Mouse (Mus musculus): ENCODE data around the gene Foxo1. TPM values are rescaled to one million over a fixed set of nuclear protein-coding genes. Genes with fewer than 3 reads are reported as not detected.

Gene Foxo1
- polyA plus RNA-seq, 1 experiment from 2014 or later, result 5.6 TPM

GRCm38 (mm10) chr3:52293946-52294345 is 25.8 kb downstream of the Foxo1 start:
- Histone ChIP-seq H3K27ac (no peak overlapping the region), H3K9ac (no peak overlapping the region), H3K27me3 (no peaks in the 10 kb centered on the region), H3K4me1 (peaks cover 14% of the 10 kb centered on the region), H3K4me2 (no peak overlapping the region), H3K36me3 (no peaks in the 10 kb centered on the region), H3K4me3 (no peak overlapping the region), H3K9me3 (no peaks in the 10 kb centered on the region)
- 51% methylated on average over 5 of the region's 5 CpGs for WGBS
- ATAC-seq (ENCODE audit: borderline replicate concordance, extremely low read depth, low FRiP score, low TSS enrichment), result no peak

GRCm38 (mm10) chr3:52295688-52296087 is 27.6 kb downstream of the Foxo1 start:
- no peak for ATAC-seq (ENCODE audit: borderline replicate concordance, extremely low read depth, low FRiP score, low TSS enrichment)
- H3K27me3 ChIP-seq, result no peaks in the 10 kb centered on the region
- H3K4me1 ChIP-seq, result peaks cover 24% of the 10 kb centered on the region
- H3K4me2 ChIP-seq, result no peak overlapping the region
- H3K9me3 ChIP-seq, result no peaks in the 10 kb centered on the region
- H3K27ac ChIP-seq, result no peak overlapping the region
- H3K36me3 ChIP-seq, result no peaks in the 10 kb centered on the region
- H3K4me3 ChIP-seq, result no peak overlapping the region
- H3K9ac ChIP-seq, result no peak overlapping the region
- WGBS, result 95% methylated on average over 1 of the region's 1 CpGs

GRCm38 (mm10) chr3:52296224-52296760 is 28.2 kb downstream of the Foxo1 start:
- H3K9ac ChIP-seq, result no peak overlapping the region
- H3K4me1 ChIP-seq, result peaks cover 24% of the 10 kb centered on the region
- H3K27ac ChIP-seq, result no peak overlapping the region
- 55% methylated on average over 7 of the region's 7 CpGs for WGBS
- no peaks in the 10 kb centered on the region for H3K36me3 ChIP-seq
- H3K9me3 ChIP-seq, result no peaks in the 10 kb centered on the region
- no peaks in the 10 kb centered on the region for H3K27me3 ChIP-seq
- ATAC-seq (ENCODE audit: borderline replicate concordance, extremely low read depth, low FRiP score, low TSS enrichment), result no peak
- H3K4me2 ChIP-seq, result no peak overlapping the region
- no peak overlapping the region for H3K4me3 ChIP-seq

GRCm38 (mm10) chr3:52297291-52298018 is 29.3 kb downstream of the Foxo1 start:
- no peak overlapping the region for H3K4me2 ChIP-seq
- 56% methylated on average over 15 of the region's 15 CpGs for WGBS

GRCm38 (mm10) chr3:52298683-52299082 is 30.5 kb downstream of the Foxo1 start:
- Histone ChIP-seq H3K27ac (no peak overlapping the region), H3K4me1 (peaks cover 24% of the 10 kb centered on the region), H3K9me3 (no peaks in the 10 kb centered on the region), H3K27me3 (no peaks in the 10 kb centered on the region), H3K4me3 (no peak overlapping the region), H3K36me3 (no peaks in the 10 kb centered on the region), H3K4me2 (no peak overlapping the region), H3K9ac (no peak overlapping the region)
- WGBS, result 69% methylated on average over 4 of the region's 4 CpGs
- ATAC-seq (ENCODE audit: borderline replicate concordance, extremely low read depth, low FRiP score, low TSS enrichment), result no peak

More at GRCm38 (mm10) chr3:52297291-52298018, 29.3 kb downstream of the Foxo1 start:
- no peak for ATAC-seq (ENCODE audit: borderline replicate concordance, extremely low read depth, low FRiP score, low TSS enrichment)
- no peak overlapping the region for H3K9ac ChIP-seq
- H3K27ac ChIP-seq, result no peak overlapping the region
- H3K9me3 ChIP-seq, result no peaks in the 10 kb centered on the region
- no peaks in the 10 kb centered on the region for H3K36me3 ChIP-seq
- no peak overlapping the region for H3K4me3 ChIP-seq
- peaks cover 24% of the 10 kb centered on the region for H3K4me1 ChIP-seq
- H3K27me3 ChIP-seq, result no peaks in the 10 kb centered on the region

GRCm38 (mm10) chr3:52299376-52299775 is 31.2 kb downstream of the Foxo1 start:
- Histone ChIP-seq H3K27ac (no peak overlapping the region), H3K4me1 (peaks cover 24% of the 10 kb centered on the region)

GRCm38 (mm10) chr3:52300517-52300916 is 32.4 kb downstream of the Foxo1 start:
- WGBS, result 75% methylated on average over 6 of the region's 6 CpGs
- Histone ChIP-seq H3K9me3 (no peaks in the 10 kb centered on the region), H3K9ac (no peak overlapping the region), H3K27me3 (no peaks in the 10 kb centered on the region), H3K36me3 (no peaks in the 10 kb centered on the region), H3K4me3 (no peak overlapping the region), H3K4me2 (no peak overlapping the region), H3K27ac (no peak overlapping the region), H3K4me1 (peaks cover 24% of the 10 kb centered on the region)
- ATAC-seq (ENCODE audit: borderline replicate concordance, extremely low read depth, low FRiP score, low TSS enrichment), result no peak

More at GRCm38 (mm10) chr3:52299376-52299775, 31.2 kb downstream of the Foxo1 start:
- Histone ChIP-seq H3K27me3 (no peaks in the 10 kb centered on the region), H3K4me3 (no peak overlapping the region), H3K36me3 (no peaks in the 10 kb centered on the region), H3K4me2 (no peak overlapping the region), H3K9ac (no peak overlapping the region), H3K9me3 (no peaks in the 10 kb centered on the region)
- no peak for ATAC-seq (ENCODE audit: borderline replicate concordance, extremely low read depth, low FRiP score, low TSS enrichment)
- 43% methylated on average over 2 of the region's 2 CpGs for WGBS

GRCm38 (mm10) chr3:52303301-52303700 is 35.2 kb downstream of the Foxo1 start:
- Histone ChIP-seq H3K27ac (no peak overlapping the region), H3K36me3 (no peaks in the 10 kb centered on the region)

GRCm38 (mm10) chr3:52308586-52309321 is 40.6 kb downstream of the Foxo1 start:
- no peaks in the 10 kb centered on the region for H3K9me3 ChIP-seq
- H3K4me1 ChIP-seq, result peaks cover 7% of the 10 kb centered on the region; the same call in 1 of the 2 replicates
- no peak overlapping the region for H3K4me3 ChIP-seq
- WGBS, result 35% methylated on average over 5 of the region's 5 CpGs
- H3K27me3 ChIP-seq, result no peaks in the 10 kb centered on the region
- H3K27ac ChIP-seq, result no peak overlapping the region
- no peaks in the 10 kb centered on the region for H3K36me3 ChIP-seq
- ATAC-seq (ENCODE audit: borderline replicate concordance, extremely low read depth, low FRiP score, low TSS enrichment), result no peak
- H3K4me2 ChIP-seq, result no peak overlapping the region
- H3K9ac ChIP-seq, result no peak overlapping the region

More at GRCm38 (mm10) chr3:52303301-52303700, 35.2 kb downstream of the Foxo1 start:
- no peaks in the 10 kb centered on the region for H3K9me3 ChIP-seq
- 53% methylated on average over 5 of the region's 5 CpGs for WGBS
- no peak overlapping the region for H3K4me2 ChIP-seq
- peaks cover 22% of the 10 kb centered on the region for H3K4me1 ChIP-seq
- no peak for ATAC-seq (ENCODE audit: borderline replicate concordance, extremely low read depth, low FRiP score, low TSS enrichment)
- no peak overlapping the region for H3K9ac ChIP-seq
- H3K27me3 ChIP-seq, result no peaks in the 10 kb centered on the region
- no peak overlapping the region for H3K4me3 ChIP-seq

GRCm38 (mm10) chr3:52320516-52321270 is 52.6 kb downstream of the Foxo1 start:
- no peak overlapping the region for H3K27ac ChIP-seq
- H3K9ac ChIP-seq, result no peak overlapping the region
- peaks cover 22% of the 10 kb centered on the region for H3K4me1 ChIP-seq
- H3K36me3 ChIP-seq, result no peaks in the 10 kb centered on the region
- H3K4me3 ChIP-seq, result no peak overlapping the region
- ATAC-seq (ENCODE audit: borderline replicate concordance, extremely low read depth, low FRiP score, low TSS enrichment), result no peak
- 81% methylated on average over 12 of the region's 12 CpGs for WGBS
- no peaks in the 10 kb centered on the region for H3K9me3 ChIP-seq
- no peaks in the 10 kb centered on the region for H3K27me3 ChIP-seq
- no peak overlapping the region for H3K4me2 ChIP-seq
